Mouse (Mus musculus) embryo, embryonic 10.5 days (tissue): ENCODE measurements around the gene Krt15.

Source experiments
- DNase-seq: peaks from one replicate; pipeline ENCODE4 v3.0.0-alpha.2; 2015; ENCODE audit warnings: low spot score

The Krt15 gene

GRCm38 (mm10) chr11:100124901-100125300 is 10.8 kb downstream of the Krt15 start:
- no peak for DNase-seq

DNA sequence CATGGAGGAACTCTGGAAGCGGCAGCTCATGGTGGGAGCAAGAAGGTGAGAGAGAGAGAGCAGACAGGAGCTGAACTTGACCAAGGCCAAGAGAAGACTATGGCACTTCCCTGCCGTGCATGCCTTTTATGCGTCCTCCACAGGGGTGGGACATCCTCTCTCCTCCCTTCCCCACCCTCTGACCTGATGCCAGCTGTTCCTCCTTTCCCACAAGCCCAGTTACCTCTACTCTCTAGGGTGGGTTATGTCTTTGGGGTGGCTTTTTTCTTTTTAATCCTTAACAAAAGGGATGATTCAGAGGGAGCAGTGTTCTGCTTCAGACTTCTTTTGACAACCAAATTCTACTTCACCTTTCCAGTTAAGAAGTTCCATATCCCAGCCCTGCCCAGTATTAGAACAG is 14.3 kb downstream of the Krt15 start, which contains the start of gene Krt13:
Krt13 (minus strand) TSS at position 101 of the 400 bp plus-strand sequence.
- no peak for DNase-seq

- no peak for DNase-seq
These were observed 15.4 kb downstream of the Krt15 start for GRCm38 (mm10) chr11:100120331-100120730.

- DNase-seq: no peak
These were observed 22.0 kb downstream of the Krt15 start for GRCm38 (mm10) chr11:100113742-100114029.

GRCm38 (mm10) chr11:100112935-100113741 is 22.6 kb downstream of the Krt15 start:
- DNase-seq: no peak

GRCm38 (mm10) chr11:100105576-100106122 is 30.1 kb downstream of the Krt15 start, which contains the start of gene Krt36:
TSS of gene Krt36 (minus strand) at chr11:100105626.
- no peak for DNase-seq

DNA sequence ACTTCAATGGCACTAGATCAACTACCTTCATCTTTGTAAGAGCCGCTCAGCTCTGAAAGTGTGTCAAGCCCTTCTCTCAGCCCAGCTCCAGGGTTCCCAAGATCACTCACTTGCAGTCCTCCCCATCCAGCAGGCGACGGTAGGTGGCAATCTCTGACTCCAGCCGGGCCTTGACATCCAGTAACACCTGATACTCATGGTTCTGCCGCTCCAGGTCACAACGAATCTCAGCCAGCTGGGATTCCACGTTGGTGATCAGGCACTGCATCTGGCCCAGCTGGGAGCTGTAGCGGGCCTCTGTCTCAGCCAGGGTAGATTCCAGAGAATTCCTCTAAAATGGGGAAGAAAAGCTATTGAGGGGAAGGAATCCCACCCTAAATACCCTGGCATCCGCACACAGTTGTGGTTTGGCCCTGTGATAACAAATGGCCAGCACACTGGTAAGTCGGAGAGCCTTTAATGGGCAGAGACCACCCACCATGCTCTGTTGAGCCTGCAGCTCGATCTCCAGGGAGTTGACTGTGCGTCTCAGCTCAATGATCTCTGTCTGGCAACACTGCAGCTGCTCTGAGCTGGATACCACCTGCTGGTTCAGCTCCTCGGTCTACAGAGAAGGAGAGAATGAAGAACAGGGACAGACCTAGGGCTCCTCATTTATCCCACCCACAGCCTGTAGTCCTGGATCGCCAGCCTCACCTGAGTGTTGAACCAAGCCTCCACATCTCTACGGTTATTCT is 32.9 kb downstream of the Krt15 start:
- no peak for DNase-seq

- DNase-seq: no peak
These were observed 35.3 kb downstream of the Krt15 start for GRCm38 (mm10) chr11:100100391-100100790.

DNA sequence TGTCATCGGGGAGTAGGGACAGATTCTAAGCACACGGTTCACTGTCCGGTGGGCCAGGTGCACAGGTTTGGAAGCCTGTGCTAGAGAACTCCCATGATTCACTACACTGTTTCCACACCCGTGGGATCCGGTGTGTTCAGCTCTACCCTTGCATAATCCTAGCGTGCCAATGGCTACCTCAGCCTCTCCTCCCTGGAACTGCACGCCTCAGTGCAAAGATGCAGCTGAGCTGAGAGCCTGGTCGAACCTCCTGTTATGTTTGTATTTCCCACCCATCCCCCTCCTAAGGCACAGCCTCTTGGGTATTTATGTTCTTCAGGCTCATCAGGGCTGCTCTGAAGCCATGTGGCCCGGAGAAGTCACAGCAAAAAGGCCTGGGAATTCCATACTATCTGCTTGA is 37.9 kb downstream of the Krt15 start:
- peak; percentile 26 for DNase-seq

DNA sequence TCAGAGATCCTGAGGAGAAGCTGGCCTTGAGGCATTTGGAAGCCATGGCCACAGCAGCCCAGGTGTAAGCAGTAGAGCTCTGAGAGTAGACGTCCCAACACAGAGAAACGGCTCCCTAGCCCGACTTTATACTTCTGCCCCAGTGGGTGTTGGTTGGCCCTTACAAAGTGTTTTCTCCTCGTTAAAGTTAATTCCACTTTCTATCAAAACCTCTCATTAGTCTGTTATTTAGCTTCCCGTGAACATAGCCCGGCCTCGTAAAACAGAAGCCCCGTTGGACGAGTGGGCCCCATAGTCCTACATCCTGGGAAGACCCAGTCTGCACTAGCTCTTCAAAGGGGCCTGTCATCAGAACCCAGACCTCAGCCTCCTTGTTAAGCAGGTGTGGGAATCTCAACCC is 39.6 kb downstream of the Krt15 start, which contains the start of gene Krt35:
Krt35 (minus strand) TSS at position 101 of the 400 bp plus-strand sequence.
- no peak for DNase-seq

DNA sequence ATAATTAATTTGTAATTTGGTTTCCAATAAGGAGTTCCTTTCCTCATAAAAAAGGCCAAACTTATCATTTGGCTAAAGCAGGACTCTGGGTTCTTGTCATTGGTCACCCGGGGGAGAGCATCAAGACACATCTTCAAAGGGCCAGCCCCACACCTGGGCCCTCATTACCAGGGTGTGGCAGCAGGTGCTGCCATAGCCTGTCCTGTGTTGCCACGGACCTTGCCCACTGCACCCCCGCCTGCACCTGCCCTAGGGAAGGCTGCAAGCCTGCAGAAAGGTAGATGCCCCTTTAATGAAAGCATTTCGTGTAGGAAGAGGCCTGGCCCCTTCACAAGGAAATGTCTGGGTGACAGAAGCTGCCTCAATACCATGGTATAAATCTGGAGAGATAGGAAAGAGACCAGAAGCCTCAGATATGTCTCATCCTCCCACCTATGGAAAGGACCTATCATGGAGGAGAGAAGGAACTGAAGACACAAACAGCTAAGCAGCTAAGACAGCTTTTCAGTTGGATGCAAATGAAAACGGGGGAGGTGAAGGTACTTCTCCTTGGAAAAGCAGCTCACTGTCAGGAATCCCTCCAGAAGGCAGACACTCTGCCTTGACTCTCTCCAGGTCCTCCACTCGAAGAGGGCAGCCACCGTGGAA is 47.2 kb downstream of the Krt15 start:
- no peak for DNase-seq

- DNase-seq: no peak
These were observed 47.9 kb downstream of the Krt15 start, which contains the start of gene Krt32 for GRCm38 (mm10) chr11:100087861-100088260. TSS of gene Krt32 (minus strand) at chr11:100088226.
